Mouse (Mus musculus) limb, embryonic 15.5 days (tissue): ENCODE data around the gene Vegfa. TPM values are rescaled to one million over a fixed set of nuclear protein-coding genes. Genes with fewer than 3 reads are reported as not detected.

Experiments
- ATAC-seq: fragments of 200-750 bp; cut with Nextera tagmentation; 2 replicates; pipeline ENCODE4 v1.8.0; 2017; ENCODE audit warnings: low read depth, moderate TSS enrichment; ENCODE audit not compliant: insufficient number of reproducible peaks, low FRiP score, low TSS enrichment
- H3K27ac ChIP-seq: fragments of 300-500 bp; sonication (generic); 2 replicates; pipeline ENCODE4 v1.5.1; 2015; ENCODE audit warnings: moderate library complexity, mild to moderate bottlenecking, inconsistent platforms
- H3K27me3 ChIP-seq: fragments of 300-500 bp; sonication (generic); 2 replicates; pipeline ENCODE4 v1.6.1; 2015; ENCODE audit warnings: inconsistent platforms
- H3K36me3 ChIP-seq: fragments of 300-500 bp; sonication (generic); 2 replicates; pipeline ENCODE4 v1.6.1; 2015; ENCODE audit warnings: inconsistent platforms
- H3K4me1 ChIP-seq: fragments of 300-500 bp; sonication (generic); 2 replicates; pipeline ENCODE4 v1.6.1; 2015; ENCODE audit warnings: inconsistent platforms
- H3K4me2 ChIP-seq: fragments of 300-500 bp; sonication (generic); 2 replicates; pipeline ENCODE4 v1.6.1; 2015; ENCODE audit warnings: mild to moderate bottlenecking, inconsistent platforms
- H3K4me3 ChIP-seq: fragments of 300-500 bp; sonication (generic); 2 replicates; pipeline ENCODE4 v1.5.1; 2015; ENCODE audit warnings: mild to moderate bottlenecking, inconsistent platforms
- H3K9ac ChIP-seq: fragments of 300-500 bp; sonication (generic); 2 replicates; pipeline ENCODE4 v1.6.1; 2015; ENCODE audit warnings: inconsistent platforms
- H3K9me3 ChIP-seq: fragments of 300-500 bp; sonication (generic); 2 replicates; pipeline ENCODE4 v1.6.1; 2016; ENCODE audit warnings: inconsistent platforms
- whole genome bisulfite sequencing: fragments of 180-500 bp; shearing (Covaris S2); methylation state at CpG from one replicate; pipeline ENCODE4 v1.1.7; 2015; 5-methylcytosine and 5-hydroxymethylcytosine counted together
- polyA plus RNA-seq: library from polyadenylated mRNA; unstranded; fragments of >200 nt; fragmentation: Nextera tagmentation; extraction: Ambion mirVana; gene quantifications from 2 replicates; pipeline ENCODE4 v1.2.1, GENCODE M21; 2015

Vegfa gene
- polyA plus RNA-seq, 1 experiment from 2014 or later = 5.0 TPM

- H3K4me3 ChIP-seq = no peak overlapping the region
- H3K4me2 ChIP-seq = no peak overlapping the region
- WGBS = 94% methylated on average over 4 of the region's 4 CpGs
- H3K27ac ChIP-seq = no peak overlapping the region
- peaks cover 7% of the 10 kb centered on the region for H3K4me1 ChIP-seq
- no peaks in the 10 kb centered on the region for H3K9me3 ChIP-seq
- H3K36me3 ChIP-seq = no peaks in the 10 kb centered on the region
- no peak for ATAC-seq
- H3K9ac ChIP-seq = no peak overlapping the region
- H3K27me3 ChIP-seq = no peaks in the 10 kb centered on the region
Measured at GRCm38 (mm10) chr17:46048184-46048583, 16.0 kb upstream of the Vegfa start.

- Histone ChIP-seq H3K4me2 (no peak overlapping the region), H3K4me1 (peaks cover 7% of the 10 kb centered on the region), H3K27ac (no peak overlapping the region), H3K4me3 (no peak overlapping the region), H3K9me3 (no peaks in the 10 kb centered on the region), H3K36me3 (no peaks in the 10 kb centered on the region), H3K27me3 (no peaks in the 10 kb centered on the region), H3K9ac (no peak overlapping the region)
- WGBS = 75% methylated on average over 8 of the region's 8 CpGs
- ATAC-seq = no peak
Measured at GRCm38 (mm10) chr17:46045742-46046141, 13.6 kb upstream of the Vegfa start.

DNA sequence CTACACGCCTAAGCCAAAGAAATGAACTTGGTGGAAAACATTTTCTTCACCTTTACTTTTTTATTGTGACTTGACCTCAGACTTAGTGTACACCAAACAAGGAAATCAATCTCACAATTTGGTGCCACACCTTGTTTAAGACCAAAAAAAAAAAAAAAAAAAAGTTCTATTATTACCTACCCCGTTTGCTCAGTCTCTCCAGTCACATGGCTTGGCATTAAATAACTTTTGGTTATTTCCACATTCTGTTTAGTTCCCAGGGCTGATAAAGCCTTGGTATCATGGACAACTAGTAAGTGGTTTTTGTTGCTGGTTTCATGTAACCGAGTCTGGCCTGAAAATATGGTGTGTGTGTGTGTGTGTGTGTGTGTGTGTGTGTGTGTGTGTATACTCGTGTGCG lies 12.8 kb upstream of the Vegfa start:
- no peaks in the 10 kb centered on the region for H3K36me3 ChIP-seq
- no peak overlapping the region for H3K4me2 ChIP-seq
- peaks cover 10% of the 10 kb centered on the region for H3K4me1 ChIP-seq
- no peak overlapping the region for H3K9ac ChIP-seq
- no peak overlapping the region for H3K4me3 ChIP-seq
- no peak overlapping the region for H3K27ac ChIP-seq
- no peaks in the 10 kb centered on the region for H3K9me3 ChIP-seq
- ATAC-seq = no peak
- 90% methylated on average over 5 of the region's 5 CpGs for WGBS
- no peaks in the 10 kb centered on the region for H3K27me3 ChIP-seq

GRCm38 (mm10) chr17:46042158-46042557 lies 10.0 kb upstream of the Vegfa start:
- WGBS = 73% methylated on average over 8 of the region's 8 CpGs
- H3K36me3 ChIP-seq = no peaks in the 10 kb centered on the region
- no peaks in the 10 kb centered on the region for H3K9me3 ChIP-seq

DNA sequence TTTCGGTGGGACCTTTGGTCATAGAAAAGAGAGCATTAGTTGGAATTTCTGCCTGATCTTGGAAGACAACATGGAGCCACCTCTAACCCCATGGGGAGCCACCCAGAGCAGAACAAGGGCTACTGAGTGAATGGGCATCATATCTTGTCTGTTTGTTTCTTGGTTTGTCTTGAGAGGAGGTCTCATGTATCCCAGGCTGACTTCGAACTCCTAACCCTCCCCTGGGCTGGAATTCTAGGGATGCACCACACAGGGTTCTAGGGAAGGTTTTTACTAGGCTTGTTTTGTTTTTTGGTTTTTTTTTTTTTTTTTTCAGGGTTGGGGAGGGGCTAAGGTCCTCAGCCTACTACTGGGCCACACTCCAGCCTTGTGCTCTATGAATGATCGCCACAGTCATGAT lies 9.5 kb upstream of the Vegfa start:
- peaks cover 13% of the 10 kb centered on the region; the same call in 1 of the 2 replicates for H3K4me1 ChIP-seq
- H3K27ac ChIP-seq = no peak overlapping the region
- H3K36me3 ChIP-seq = no peaks in the 10 kb centered on the region
- no peak for ATAC-seq
- no peaks in the 10 kb centered on the region for H3K27me3 ChIP-seq
- H3K4me2 ChIP-seq = no peak overlapping the region
- H3K9me3 ChIP-seq = no peaks in the 10 kb centered on the region
- 87% methylated on average over 3 of the region's 3 CpGs for WGBS
- H3K9ac ChIP-seq = no peak overlapping the region
- no peak overlapping the region for H3K4me3 ChIP-seq

More at GRCm38 (mm10) chr17:46042158-46042557, 10.0 kb upstream of the Vegfa start:
- H3K27ac ChIP-seq = no peak overlapping the region
- H3K27me3 ChIP-seq = no peaks in the 10 kb centered on the region
- no peak overlapping the region for H3K4me2 ChIP-seq
- no peak overlapping the region for H3K9ac ChIP-seq
- peaks cover 13% of the 10 kb centered on the region; the same call in 1 of the 2 replicates for H3K4me1 ChIP-seq
- no peak for ATAC-seq
- H3K4me3 ChIP-seq = no peak overlapping the region

DNA sequence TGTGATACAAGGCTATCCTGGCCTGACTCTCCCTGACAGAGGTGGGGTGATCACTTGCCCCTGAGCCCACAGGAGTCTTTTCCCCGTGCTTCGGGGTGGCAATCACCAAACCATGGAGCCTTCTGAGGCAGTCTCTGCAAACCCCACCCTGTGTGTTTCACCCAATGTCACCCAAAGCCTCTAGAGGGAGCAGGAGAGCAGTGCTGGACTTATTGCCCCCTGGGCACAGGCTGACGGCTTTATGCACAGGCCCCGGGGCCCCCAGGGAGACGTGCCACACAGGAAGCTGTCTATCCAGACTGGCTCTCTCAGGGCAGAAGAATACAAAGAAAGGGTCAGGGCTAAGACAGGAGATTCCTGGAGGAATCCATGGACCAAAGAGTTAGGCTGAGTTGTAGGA lies 9.1 kb upstream of the Vegfa start:
- 57% methylated on average over 5 of the region's 5 CpGs for WGBS
- no peak overlapping the region for H3K4me3 ChIP-seq
- no peaks in the 10 kb centered on the region for H3K27me3 ChIP-seq
- no peak overlapping the region for H3K4me2 ChIP-seq
- ATAC-seq = no peak
- no peaks in the 10 kb centered on the region for H3K36me3 ChIP-seq
- peaks cover 13% of the 10 kb centered on the region; the same call in 1 of the 2 replicates for H3K4me1 ChIP-seq
- no peak overlapping the region for H3K9ac ChIP-seq
- no peaks in the 10 kb centered on the region for H3K9me3 ChIP-seq
- H3K27ac ChIP-seq = no peak overlapping the region

GRCm38 (mm10) chr17:46040561-46040960 lies 8.4 kb upstream of the Vegfa start:
- 62% methylated on average over 6 of the region's 6 CpGs for WGBS
- H3K9me3 ChIP-seq = no peaks in the 10 kb centered on the region

DNA sequence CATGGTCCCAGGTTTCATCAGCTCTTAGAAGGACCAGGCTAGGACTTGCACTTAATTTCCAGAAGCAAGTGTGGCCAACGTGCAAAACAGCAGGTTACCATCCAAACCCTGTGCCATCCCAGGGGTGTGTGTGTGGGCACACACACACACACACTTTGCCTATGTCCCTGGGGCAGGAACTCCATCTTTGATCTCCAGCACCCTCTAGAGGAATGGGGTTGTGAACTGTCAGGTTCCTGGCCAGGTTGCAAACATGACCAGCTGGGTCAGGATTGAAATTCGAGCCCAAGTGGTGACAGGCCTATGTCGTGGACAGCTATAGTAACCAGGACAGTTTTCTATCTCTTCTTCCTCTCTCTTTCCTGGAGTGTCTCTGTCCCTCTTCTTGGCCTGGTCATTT lies 6.7 kb upstream of the Vegfa start:
- H3K4me1 ChIP-seq = peaks cover 17% of the 10 kb centered on the region; the same call in 1 of the 2 replicates
- ATAC-seq = no peak
- 26% methylated on average over 3 of the region's 3 CpGs for WGBS
- no peaks in the 10 kb centered on the region for H3K36me3 ChIP-seq
- no peaks in the 10 kb centered on the region for H3K9me3 ChIP-seq
- H3K4me2 ChIP-seq = no peak overlapping the region
- no peaks in the 10 kb centered on the region for H3K27me3 ChIP-seq
- no peak overlapping the region for H3K27ac ChIP-seq
- H3K4me3 ChIP-seq = no peak overlapping the region
- no peak overlapping the region for H3K9ac ChIP-seq

More at GRCm38 (mm10) chr17:46040561-46040960, 8.4 kb upstream of the Vegfa start:
- Histone ChIP-seq H3K27ac (no peak overlapping the region), H3K27me3 (no peaks in the 10 kb centered on the region), H3K4me2 (no peak overlapping the region), H3K4me3 (no peak overlapping the region), H3K4me1 (peaks cover 13% of the 10 kb centered on the region; the same call in 1 of the 2 replicates), H3K9ac (no peak overlapping the region), H3K36me3 (no peaks in the 10 kb centered on the region)
- ATAC-seq = no peak

DNA sequence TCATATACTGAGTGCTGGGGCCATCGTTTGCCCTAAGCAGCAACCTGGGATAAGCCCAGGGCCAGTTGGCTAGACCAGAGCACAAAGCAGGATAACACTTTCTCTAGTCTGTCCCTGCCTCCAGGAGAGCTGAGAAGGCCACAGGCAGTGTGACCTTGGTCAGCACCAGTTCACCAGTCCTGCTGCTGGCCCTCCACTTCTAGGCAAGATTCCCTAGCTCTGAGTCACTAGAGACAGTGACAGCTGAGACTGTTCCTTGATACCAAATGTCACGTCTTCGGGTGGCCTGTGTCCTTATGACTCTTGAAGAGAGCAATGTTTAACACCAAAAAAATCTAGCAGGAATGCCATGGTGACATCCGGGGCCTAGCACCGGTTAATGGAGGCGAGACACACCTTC lies 4.2 kb upstream of the Vegfa start:
- Histone ChIP-seq H3K9me3 (no peaks in the 10 kb centered on the region), H3K4me1 (peaks cover 33% of the 10 kb centered on the region), H3K4me2 (no peak overlapping the region), H3K9ac (no peak overlapping the region), H3K27me3 (no peaks in the 10 kb centered on the region), H3K27ac (no peak overlapping the region), H3K36me3 (no peaks in the 10 kb centered on the region), H3K4me3 (no peak overlapping the region)
- ATAC-seq = no peak
- 75% methylated on average over 6 of the region's 6 CpGs for WGBS

DNA sequence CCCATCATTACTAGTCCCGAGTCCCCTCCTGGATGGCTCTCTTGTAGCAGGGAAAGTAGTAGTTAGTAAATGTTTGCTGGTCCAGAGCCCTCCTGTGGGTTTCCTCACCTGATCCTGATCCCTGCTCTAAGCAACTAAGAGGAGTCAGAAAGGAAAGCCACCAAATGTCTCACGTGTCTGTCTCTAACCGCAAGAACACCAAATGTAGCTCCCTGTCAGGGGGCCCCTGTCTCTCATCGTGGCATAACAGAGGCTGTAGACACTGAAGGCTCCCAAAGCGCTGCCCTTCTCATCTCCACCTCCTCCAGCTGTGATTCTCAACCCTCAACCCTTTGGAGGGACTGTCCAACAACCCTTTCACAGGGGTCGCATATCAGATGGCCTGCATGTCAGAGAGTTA lies 1.9 kb upstream of the Vegfa start:
- Histone ChIP-seq H3K9me3 (no peaks in the 10 kb centered on the region), H3K4me1 (peaks cover 37% of the 10 kb centered on the region), H3K4me3 (no peak overlapping the region), H3K9ac (no peak overlapping the region), H3K27me3 (no peaks in the 10 kb centered on the region), H3K36me3 (no peaks in the 10 kb centered on the region), H3K4me2 (0 out of 2 replicates have a peak overlapping the region, but pooled peaks have one; percentile 1), H3K27ac (no peak overlapping the region)
- no peak for ATAC-seq
- WGBS = 47% methylated on average over 6 of the region's 6 CpGs

- 17% methylated on average over 2 of the region's 2 CpGs for WGBS
- H3K9me3 ChIP-seq = no peaks in the 10 kb centered on the region
- ATAC-seq = no peak
- H3K4me2 ChIP-seq = 0 out of 2 replicates have a peak overlapping the region, but pooled peaks have one; percentile 1
- no peak overlapping the region for H3K9ac ChIP-seq
- no peaks in the 10 kb centered on the region for H3K36me3 ChIP-seq
- no peaks in the 10 kb centered on the region for H3K27me3 ChIP-seq
- peaks cover 42% of the 10 kb centered on the region for H3K4me1 ChIP-seq
- H3K4me3 ChIP-seq = no peak overlapping the region
- H3K27ac ChIP-seq = no peak overlapping the region
Measured at GRCm38 (mm10) chr17:46033607-46034006, 1.4 kb upstream of the Vegfa start.

- H3K27ac ChIP-seq = no peak overlapping the region
- peak overlapping the region; percentile 79 for H3K4me2 ChIP-seq
- H3K9ac ChIP-seq = no peak overlapping the region
- 43% methylated on average over 6 of the region's 6 CpGs for WGBS
- H3K9me3 ChIP-seq = no peaks in the 10 kb centered on the region
- H3K4me3 ChIP-seq = no peak overlapping the region; the same call in 1 of the 2 replicates
- no peaks in the 10 kb centered on the region for H3K36me3 ChIP-seq
- H3K27me3 ChIP-seq = no peaks in the 10 kb centered on the region
- no peak for ATAC-seq
- peaks cover 43% of the 10 kb centered on the region for H3K4me1 ChIP-seq
Measured at GRCm38 (mm10) chr17:46033122-46033521, 953 bp upstream of the Vegfa start.
